Mouse (Mus musculus): ENCODE measurements at regions not wholly inside any gene's neighbourhood (a gene's known extent, or its start where the extent isn't known, plus 50 kb on each side); places are given as distances from the start of the nearest gene placed in this dataset.

DNA sequence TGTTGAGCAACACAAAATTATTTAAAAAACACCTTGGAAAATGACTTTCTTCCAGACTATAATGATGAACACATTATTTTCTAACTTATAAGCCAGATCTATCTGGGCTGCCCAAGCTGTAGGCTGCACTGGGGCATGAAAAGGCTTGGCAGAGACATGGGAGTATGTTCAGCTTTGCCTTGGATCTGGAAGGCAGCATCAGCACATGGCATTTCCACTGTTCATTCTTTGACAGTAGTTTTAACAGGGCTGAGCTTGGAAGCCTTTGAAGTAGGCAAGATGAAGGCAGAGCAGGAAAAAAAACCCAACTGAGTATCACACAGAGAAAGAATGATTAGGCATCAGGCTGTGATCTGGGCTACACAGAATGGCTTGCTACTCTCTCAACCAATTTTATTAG is 1705.3 kb upstream of the Gm7489 start:
- TF ChIP-seq POLR2A (IDR thresholded peaks at IDR 0.05; ENCODE audit: control insufficient read depth, extremely low read depth, insufficient read depth, low read length, poor library complexity) (no peak), CTCF (IDR thresholded peaks at IDR 0.05; ENCODE audit: borderline replicate concordance, control insufficient read depth, extremely low read depth, insufficient read depth, low read length, poor library complexity) (no peak)

All from thymus, adult 2 months (tissue).